Mouse (Mus musculus) intestine, embryonic 14.5 days (tissue): Measurements from ENCODE around the gene Mre11a. TPM values are rescaled to one million over a fixed set of nuclear protein-coding genes. Genes with fewer than 3 reads are reported as not detected.
A peak's percentile ranks its signal among the peaks of the same experiment; 100 is the strongest.

Source experiments
- ATAC-seq: fragments of 200-750 bp; cut with Nextera tagmentation; replicated peaks from 2 replicates; pipeline ENCODE4 v1.8.0; 2017; ENCODE audit warnings: low read depth, moderate number of reproducible peaks, moderate TSS enrichment, moderate library complexity; ENCODE audit not compliant: low FRiP score, low TSS enrichment
- DNase-seq: peaks from one replicate; pipeline ENCODE4 v3.0.0-alpha.2; 2018; ENCODE audit warnings: low spot score
- H3K27ac ChIP-seq: fragments of 300-500 bp; sonication (generic); 2 replicates; pipeline ENCODE4 v1.5.1; 2014; ENCODE audit warnings: low read depth, mild to moderate bottlenecking, control low read depth
- H3K27me3 ChIP-seq: fragments of 300-500 bp; sonication (generic); replicated peaks from 2 replicates; pipeline ENCODE4 v1.6.1; 2014; ENCODE audit warnings: low read length, control low read depth; ENCODE audit not compliant: control insufficient read depth, insufficient read depth
- H3K36me3 ChIP-seq: fragments of 300-500 bp; sonication (generic); 2 replicates; pipeline ENCODE4 v1.6.1; 2014; ENCODE audit warnings: low read length, control low read depth; ENCODE audit not compliant: control insufficient read depth, insufficient read depth
- H3K4me1 ChIP-seq: fragments of 300-500 bp; sonication (generic); replicated peaks from 2 replicates; pipeline ENCODE4 v1.6.1; 2014; ENCODE audit warnings: low read length, control low read depth, mixed read lengths; ENCODE audit not compliant: control insufficient read depth, insufficient read depth
- H3K4me2 ChIP-seq: fragments of 300-500 bp; sonication (generic); 2 replicates; pipeline ENCODE4 v1.6.1; 2014; ENCODE audit warnings: low read length
- H3K4me3 ChIP-seq: fragments of 300-500 bp; sonication (generic); 2 replicates; pipeline ENCODE4 v1.5.1; 2014; ENCODE audit warnings: low read depth, low read length, control low read depth, mixed read lengths
- H3K9ac ChIP-seq: fragments of 300-500 bp; sonication (generic); 2 replicates; pipeline ENCODE4 v1.6.1; 2014; ENCODE audit warnings: mild to moderate bottlenecking, low read length
- H3K9me3 ChIP-seq: fragments of 300-500 bp; sonication (generic); 2 replicates; pipeline ENCODE4 v1.6.1; 2016; ENCODE audit warnings: low read length, control low read depth; ENCODE audit not compliant: control insufficient read depth
- WGBS: fragments of 180-500 bp; shearing (Covaris S2); extraction: QIAGEN DNeasy Blood & Tissue Kit; methylation state at CpG from one replicate; pipeline ENCODE4 v1.1.7; 2014; 5-methylcytosine and 5-hydroxymethylcytosine counted together
- polyA plus RNA-seq: library from polyadenylated mRNA; unstranded; fragments of >200 nt; fragmentation: Nextera tagmentation; extraction: Ambion mirVana; gene quantifications from 2 replicates; pipeline ENCODE4 v1.2.1, GENCODE M21; 2014

The Mre11a gene
- polyA plus RNA-seq, 1 experiment from 2014 or later: 29.6 TPM

DNA sequence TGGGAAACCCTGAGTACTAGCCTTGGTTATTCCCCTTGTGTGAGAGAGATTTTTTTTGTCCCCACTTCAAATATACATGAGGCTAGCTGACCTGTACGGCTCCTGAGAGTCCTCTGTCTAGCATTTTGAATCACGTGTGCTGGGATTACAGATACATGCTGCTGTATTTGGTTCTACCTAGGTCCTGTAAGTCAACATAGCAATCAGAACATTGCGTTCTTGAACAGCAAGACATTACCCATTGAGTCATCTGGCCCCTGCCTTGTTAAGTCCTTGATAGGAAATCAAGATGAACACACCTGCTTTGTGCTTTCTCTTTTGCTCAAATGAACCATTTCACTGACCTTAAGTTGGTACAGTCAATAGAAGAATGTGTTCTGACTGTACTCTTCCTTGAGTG lies 30.0 kb upstream of the Mre11a start:
- DNase-seq (no peak), ATAC-seq (no peak)
- Histone ChIP-seq H3K4me2 (no peak overlapping the region), H3K36me3 (no peaks in the 10 kb centered on the region), H3K9ac (no peak overlapping the region), H3K27me3 (no peaks in the 10 kb centered on the region), H3K4me3 (no peak overlapping the region), H3K4me1 (no peaks in the 10 kb centered on the region), H3K9me3 (no peaks in the 10 kb centered on the region), H3K27ac (no peak overlapping the region)
- WGBS: 80% methylated on average over 3 of the region's 3 CpGs

DNA sequence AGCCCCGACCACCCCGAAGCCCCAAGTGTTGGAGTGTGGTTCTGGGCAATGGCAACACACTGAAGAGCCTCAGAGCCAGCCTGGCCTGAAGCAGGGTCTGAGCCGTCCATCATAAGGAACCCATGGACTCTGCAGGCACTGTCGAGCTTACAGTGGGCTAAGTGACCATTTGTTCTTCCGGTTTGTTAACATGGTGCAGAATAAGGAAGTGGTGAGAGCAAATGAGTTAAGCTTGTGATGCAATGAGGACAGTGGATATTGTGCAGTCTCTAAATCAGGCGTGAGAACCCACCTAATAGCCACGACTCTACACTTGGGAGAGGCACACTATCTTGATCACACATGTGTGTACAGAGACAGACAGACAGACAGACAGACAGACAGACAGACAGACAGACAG lies 25.9 kb upstream of the Mre11a start:
- no peak overlapping the region for H3K4me2 ChIP-seq
- no peak for DNase-seq
- H3K4me1 ChIP-seq: no peaks in the 10 kb centered on the region
- no peak overlapping the region for H3K27ac ChIP-seq
- no peak overlapping the region for H3K9ac ChIP-seq
- no peak for ATAC-seq
- H3K4me3 ChIP-seq: no peak overlapping the region
- H3K27me3 ChIP-seq: no peaks in the 10 kb centered on the region
- H3K9me3 ChIP-seq: no peaks in the 10 kb centered on the region
- H3K36me3 ChIP-seq: no peaks in the 10 kb centered on the region
- 69% methylated on average over 7 of the region's 7 CpGs for WGBS

DNA sequence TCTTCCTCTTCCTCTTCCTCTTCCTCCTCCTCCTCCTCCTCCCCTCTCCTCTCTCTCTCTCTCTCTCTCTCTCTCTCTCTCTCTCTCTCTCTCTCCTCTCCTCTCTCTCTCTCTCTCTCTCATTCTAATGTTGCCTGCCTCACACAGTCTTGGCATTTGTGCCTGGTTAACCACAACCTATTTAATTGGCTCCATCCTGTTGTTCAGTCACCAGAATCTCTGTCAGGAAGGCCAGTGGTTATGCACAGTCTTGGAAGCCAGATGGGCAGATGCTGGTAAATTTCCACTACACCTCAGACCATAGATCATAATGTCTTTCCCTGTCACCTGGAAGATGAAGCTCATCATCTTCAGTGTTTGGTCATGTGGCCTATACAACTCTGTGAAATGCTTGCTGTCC lies 25.2 kb upstream of the Mre11a start:
- ATAC-seq: no peak
- no peaks in the 10 kb centered on the region for H3K36me3 ChIP-seq
- H3K9me3 ChIP-seq: no peaks in the 10 kb centered on the region
- H3K27ac ChIP-seq: no peak overlapping the region
- no peak overlapping the region for H3K4me2 ChIP-seq
- no peaks in the 10 kb centered on the region for H3K27me3 ChIP-seq
- H3K9ac ChIP-seq: no peak overlapping the region
- no peaks in the 10 kb centered on the region for H3K4me1 ChIP-seq
- no peak overlapping the region for H3K4me3 ChIP-seq
- DNase-seq: no peak

DNA sequence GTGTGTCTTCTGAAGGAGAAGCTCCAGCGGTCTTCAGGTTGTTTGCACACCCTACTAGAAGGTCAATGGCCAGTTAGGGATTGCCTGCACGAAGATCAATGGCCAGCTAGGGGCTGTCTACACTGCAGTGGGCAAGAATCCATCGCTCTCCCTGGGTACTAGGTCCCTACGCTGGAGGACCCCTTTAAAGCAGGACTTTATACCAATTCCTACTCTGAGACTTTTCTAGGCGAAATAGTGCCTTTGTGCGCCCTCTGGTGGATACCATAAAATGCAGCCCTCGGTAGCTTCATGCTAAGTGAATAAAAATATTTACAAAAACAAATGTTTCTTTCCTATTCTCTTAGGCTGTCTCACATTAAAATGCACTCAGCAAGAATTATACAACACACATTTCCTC lies 19.7 kb upstream of the Mre11a start:
- Histone ChIP-seq H3K9me3 (no peaks in the 10 kb centered on the region), H3K4me1 (no peaks in the 10 kb centered on the region), H3K27ac (no peak overlapping the region), H3K4me2 (no peak overlapping the region), H3K36me3 (no peaks in the 10 kb centered on the region), H3K4me3 (no peak overlapping the region), H3K9ac (no peak overlapping the region), H3K27me3 (no peaks in the 10 kb centered on the region)
- 24% methylated on average over 7 of the region's 7 CpGs for WGBS
- peak; percentile 75 for DNase-seq
- no peak for ATAC-seq

DNA sequence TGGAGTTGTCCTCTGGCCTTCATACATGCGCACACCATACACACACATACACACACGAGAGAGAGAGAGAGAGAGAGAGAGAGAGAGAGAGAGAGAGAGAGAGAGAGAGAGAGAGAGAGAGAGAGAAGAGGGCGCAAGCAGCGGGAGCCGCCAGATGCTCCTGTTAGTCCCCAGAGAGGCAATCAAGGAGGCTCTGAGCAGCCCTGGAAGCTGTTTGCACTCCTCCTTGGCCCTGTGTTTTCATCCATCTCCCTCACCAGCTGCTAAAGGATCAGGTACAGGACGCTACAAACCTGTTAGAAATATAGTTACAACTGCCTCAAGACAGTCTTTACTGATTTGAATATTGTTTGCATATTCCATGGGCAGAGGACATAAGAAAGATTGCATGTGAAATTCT lies 14.6 kb upstream of the Mre11a start:
- no peak overlapping the region for H3K4me3 ChIP-seq
- no peaks in the 10 kb centered on the region; the same call in 1 of the 2 replicates for H3K4me1 ChIP-seq
- no peak overlapping the region for H3K27ac ChIP-seq
- no peak overlapping the region for H3K9ac ChIP-seq
- no peak overlapping the region for H3K4me2 ChIP-seq
- 53% methylated on average over 5 of the region's 6 CpGs for WGBS
- no peaks in the 10 kb centered on the region for H3K36me3 ChIP-seq
- ATAC-seq: no peak
- H3K9me3 ChIP-seq: no peaks in the 10 kb centered on the region
- no peak for DNase-seq
- no peaks in the 10 kb centered on the region for H3K27me3 ChIP-seq

DNA sequence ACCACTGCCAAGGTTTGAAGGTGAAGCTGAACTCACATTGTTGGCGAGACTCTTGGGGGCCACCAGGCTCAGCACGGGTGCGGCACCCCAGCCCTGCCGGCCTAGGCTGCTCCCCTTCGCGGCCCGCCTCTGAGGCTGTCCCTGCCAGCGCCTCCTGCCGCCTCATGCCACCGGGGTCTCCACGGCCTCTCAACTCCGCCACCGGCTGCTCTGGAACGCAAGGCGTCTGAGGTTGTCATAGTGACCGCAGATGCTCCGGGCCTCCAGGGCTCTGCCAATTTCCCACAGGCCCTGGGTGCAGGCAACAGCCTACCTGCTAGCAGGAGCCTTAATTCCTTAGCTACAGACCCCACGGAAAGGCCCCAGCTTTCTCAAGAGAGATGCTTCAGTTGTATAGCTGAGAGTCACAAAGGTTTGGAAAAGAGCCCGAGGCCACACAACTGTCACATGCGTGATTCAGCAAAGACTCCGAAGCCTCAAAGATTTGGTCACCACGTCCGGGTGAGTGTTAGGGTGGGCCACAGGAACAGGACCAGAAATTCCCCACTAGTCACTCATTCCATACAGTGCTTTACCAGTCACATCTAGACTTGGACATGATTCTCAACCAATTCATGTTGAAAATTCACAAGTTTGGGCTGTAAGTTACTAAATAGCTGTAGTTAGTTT lies 13.5 kb upstream of the Mre11a start, which contains the start of gene 1700012B09Rik:
TSS of gene 1700012B09Rik (minus strand) at position 228 of the 669 bp plus-strand sequence.
- 18% methylated on average over 23 of the region's 23 CpGs for WGBS

DNA sequence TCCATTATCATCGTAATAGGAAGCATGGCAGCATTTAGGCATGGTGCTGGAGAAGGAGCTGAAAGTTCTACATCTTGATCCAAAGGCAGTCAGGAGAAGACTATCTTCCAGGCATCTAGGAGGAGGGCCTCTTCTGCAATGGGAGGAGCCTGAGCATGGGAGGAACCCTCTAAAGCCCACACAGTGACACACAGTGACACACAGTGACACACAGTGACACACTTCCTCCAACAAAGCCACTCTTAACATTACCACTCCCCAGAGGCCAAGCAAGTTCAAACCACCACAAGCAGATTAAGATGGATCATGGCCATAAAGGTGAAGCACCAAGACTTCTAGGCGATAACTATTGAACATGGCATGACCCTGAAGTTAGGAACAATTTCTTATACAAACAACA lies 12.4 kb upstream of the Mre11a start:
- H3K36me3 ChIP-seq: no peaks in the 10 kb centered on the region
- no peaks in the 10 kb centered on the region for H3K27me3 ChIP-seq
- DNase-seq: no peak
- H3K4me3 ChIP-seq: no peak overlapping the region
- H3K4me2 ChIP-seq: no peak overlapping the region
- no peak overlapping the region for H3K9ac ChIP-seq
- no peak for ATAC-seq
- H3K9me3 ChIP-seq: no peaks in the 10 kb centered on the region
- H3K4me1 ChIP-seq: no peaks in the 10 kb centered on the region; the same call in 1 of the 2 replicates
- WGBS: 84% methylated on average over 2 of the region's 2 CpGs
- no peak overlapping the region for H3K27ac ChIP-seq

More for the DNA sequence above, 13.5 kb upstream of the Mre11a start, which contains the start of gene 1700012B09Rik:
- H3K4me3 ChIP-seq: no peak within 1 kb of the TSS
- ATAC-seq (0 out of 2 replicates have a peak, but pooled peaks have one; percentile 23), DNase-seq (no peak)
- no peaks in the 10 kb centered on the region for H3K36me3 ChIP-seq
- H3K9me3 ChIP-seq: no peaks in the 10 kb centered on the region
- H3K27me3 ChIP-seq: no peaks in the 10 kb centered on the region
- H3K27ac ChIP-seq: no peak within 1 kb of the TSS
- 0 out of 2 replicates have a peak within 1 kb of the TSS, but pooled peaks have one; percentile 2 for H3K4me2 ChIP-seq
- H3K9ac ChIP-seq: no peak within 1 kb of the TSS
- H3K4me1 ChIP-seq: no peaks in the 10 kb centered on the region; the same call in 1 of the 2 replicates

DNA sequence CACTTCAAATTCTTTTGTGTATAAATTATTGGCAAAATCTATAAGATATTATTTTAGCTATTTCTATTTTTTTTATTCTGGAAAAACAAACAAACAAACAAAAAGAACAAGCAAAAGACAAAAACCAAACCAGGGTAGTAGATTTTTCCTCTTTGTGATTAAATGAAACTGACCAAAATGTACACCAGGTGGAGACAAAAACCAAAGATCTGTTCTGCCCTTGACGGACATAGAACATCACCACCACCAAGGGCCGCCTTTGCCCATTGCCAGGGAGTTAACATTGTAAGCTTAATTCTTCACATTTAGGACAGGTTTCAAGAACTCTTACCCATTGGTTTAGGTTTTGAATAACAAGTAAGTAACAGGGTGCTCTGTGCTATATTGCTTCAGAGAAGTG lies 10.6 kb upstream of the Mre11a start:
- 27% methylated on average over 2 of the region's 2 CpGs for WGBS

DNA sequence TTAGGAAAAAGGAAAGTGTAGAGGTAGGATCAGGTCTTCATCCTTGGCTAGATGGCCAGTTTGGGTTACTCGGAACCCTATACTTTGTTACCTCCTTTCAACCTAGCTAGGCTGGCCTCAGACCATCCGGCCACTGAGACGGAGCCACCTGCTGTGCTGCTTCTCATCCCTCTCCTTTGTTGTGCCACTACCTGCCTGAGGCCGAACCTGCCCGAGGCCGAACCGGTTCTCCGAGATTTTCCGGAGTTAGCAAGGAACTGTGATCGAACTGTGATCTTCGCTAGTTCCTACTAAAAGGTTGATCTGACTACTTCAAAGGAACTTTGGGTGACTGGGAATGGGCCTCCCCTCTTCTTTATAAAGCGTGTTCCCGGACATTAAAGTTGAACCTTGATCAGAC lies 6.1 kb upstream of the Mre11a start:
- Histone ChIP-seq H3K27ac (no peak overlapping the region), H3K4me2 (no peak overlapping the region), H3K27me3 (no peaks in the 10 kb centered on the region), H3K4me3 (no peak overlapping the region), H3K9me3 (no peaks in the 10 kb centered on the region), H3K36me3 (peaks cover 33% of the 10 kb centered on the region), H3K9ac (no peak overlapping the region), H3K4me1 (no peaks in the 10 kb centered on the region)
- 33% methylated on average over 13 of the region's 13 CpGs for whole genome bisulfite sequencing
- no peak for DNase-seq
- no peak for ATAC-seq

More for the DNA sequence above, 10.6 kb upstream of the Mre11a start:
- no peak overlapping the region for H3K4me2 ChIP-seq
- DNase-seq (no peak), ATAC-seq (no peak)
- no peak overlapping the region for H3K9ac ChIP-seq
- no peaks in the 10 kb centered on the region for H3K9me3 ChIP-seq
- no peaks in the 10 kb centered on the region for H3K27me3 ChIP-seq
- H3K36me3 ChIP-seq: no peaks in the 10 kb centered on the region
- H3K27ac ChIP-seq: no peak overlapping the region
- H3K4me3 ChIP-seq: no peak overlapping the region
- H3K4me1 ChIP-seq: no peaks in the 10 kb centered on the region; the same call in 1 of the 2 replicates
